Mouse (Mus musculus) thymus, adult 2 months (tissue): ENCODE measurements around the gene Rabl6. TPM values are rescaled to one million over a fixed set of nuclear protein-coding genes. Genes with fewer than 3 reads are reported as not detected.

Source experiments
- DNase-seq: peaks from one replicate; pipeline ENCODE4 v3.0.0; 2021
- H3K27ac ChIP-seq: fragments of 200-500 bp; 2 replicates; pipeline ENCODE4 v1.5.1; 2012; ENCODE audit warnings: low read length, control low read depth; ENCODE audit not compliant: control insufficient read depth, insufficient read depth
- H3K27me3 ChIP-seq: fragments of 200-500 bp; 2 replicates; pipeline ENCODE4 v1.6.1; 2012; ENCODE audit warnings: mild to moderate bottlenecking, low read length, moderate library complexity, mixed read lengths; ENCODE audit not compliant: control insufficient read depth, insufficient read depth
- H3K36me3 ChIP-seq: fragments of 200-500 bp; 2 replicates; pipeline ENCODE4 v1.6.1; 2012; ENCODE audit warnings: mild to moderate bottlenecking, low read length, moderate library complexity; ENCODE audit not compliant: control insufficient read depth, insufficient read depth
- H3K4me1 ChIP-seq: fragments of 200-500 bp; replicated peaks from 2 replicates; pipeline ENCODE4 v1.6.1; 2012; ENCODE audit warnings: low read length; ENCODE audit not compliant: control insufficient read depth, insufficient read depth
- H3K4me3 ChIP-seq: fragments of 200-500 bp; 2 replicates; pipeline ENCODE4 v1.5.1; 2012; ENCODE audit warnings: mild to moderate bottlenecking, low read length, control low read depth, moderate library complexity; ENCODE audit not compliant: control insufficient read depth, insufficient read depth
- CTCF ChIP-seq: fragments of 200-500 bp; IDR thresholded peaks from 2 replicates; pipeline ENCODE4 v1.5.1; 2012; ENCODE audit warnings: mild to moderate bottlenecking, control low read depth, low read length, moderate library complexity, borderline replicate concordance; ENCODE audit not compliant: control insufficient read depth, poor library complexity, insufficient read depth; ENCODE audit errors: extremely low read depth
- POLR2A ChIP-seq: fragments of 200-500 bp; IDR thresholded peaks from 2 replicates; pipeline ENCODE4 v1.6.1; 2012; ENCODE audit warnings: mild to moderate bottlenecking, low read length, control low read depth, moderate library complexity; ENCODE audit not compliant: control insufficient read depth, poor library complexity, insufficient read depth; ENCODE audit errors: extremely low read depth
- WGBS: fragments of 180-500 bp; shearing (Covaris S2); methylation state at CpG from one replicate; pipeline ENCODE4 v1.1.7; 2018; 5-methylcytosine and 5-hydroxymethylcytosine counted together
- polyA plus RNA-seq: library from polyadenylated mRNA; depleted of rRNA; stranded (reverse); fragments of >200 nt; gene quantifications from 2 replicates; pipeline ENCODE4 v1.2.3, GENCODE M21; 2012

Gene Rabl6
- polyA plus RNA-seq, 1 experiment: 83.4 TPM

DNA sequence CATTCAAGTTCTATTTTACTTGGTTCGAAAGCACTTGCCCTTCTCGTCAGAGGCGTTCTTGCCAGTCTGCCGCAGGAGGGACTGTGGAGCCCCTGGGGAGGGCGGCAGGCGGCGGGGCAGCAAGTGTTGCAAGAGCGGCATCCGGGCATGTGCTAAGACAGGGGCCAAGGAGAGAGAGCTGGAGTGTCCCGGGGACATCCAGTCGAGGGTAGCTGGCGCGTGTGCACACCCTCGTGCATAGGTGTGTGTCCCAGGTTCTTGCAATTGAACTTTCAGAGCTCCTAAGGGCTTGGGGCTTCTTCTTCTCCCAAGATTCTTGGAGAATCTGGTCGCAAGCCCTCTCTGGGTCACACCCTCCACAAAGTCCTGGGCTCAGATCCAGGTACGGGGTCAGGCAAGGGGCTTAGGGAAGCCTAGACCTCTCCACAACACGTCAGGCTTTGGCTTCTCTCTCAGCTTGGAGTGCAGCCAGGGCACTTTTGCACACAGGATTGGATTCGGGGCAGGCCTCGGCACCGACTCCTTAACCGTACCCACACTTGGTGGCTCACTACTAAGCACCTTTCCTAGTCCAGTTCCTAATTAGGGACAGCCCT is 32.8 kb downstream of the Rabl6 start:
- WGBS: 20% methylated on average over 21 of the region's 21 CpGs
- peak overlapping the region; percentile 91 for H3K27ac ChIP-seq
- no peak for TF ChIP-seq POLR2A
- TF ChIP-seq CTCF: no peak
- peaks cover 45% of the 10 kb centered on the region for H3K4me1 ChIP-seq
- peak overlapping the region; percentile 54 for H3K4me3 ChIP-seq
- peak; percentile 61 for DNase-seq
- no peaks in the 10 kb centered on the region for H3K36me3 ChIP-seq
- peaks cover 29% of the 10 kb centered on the region for H3K27me3 ChIP-seq

DNA sequence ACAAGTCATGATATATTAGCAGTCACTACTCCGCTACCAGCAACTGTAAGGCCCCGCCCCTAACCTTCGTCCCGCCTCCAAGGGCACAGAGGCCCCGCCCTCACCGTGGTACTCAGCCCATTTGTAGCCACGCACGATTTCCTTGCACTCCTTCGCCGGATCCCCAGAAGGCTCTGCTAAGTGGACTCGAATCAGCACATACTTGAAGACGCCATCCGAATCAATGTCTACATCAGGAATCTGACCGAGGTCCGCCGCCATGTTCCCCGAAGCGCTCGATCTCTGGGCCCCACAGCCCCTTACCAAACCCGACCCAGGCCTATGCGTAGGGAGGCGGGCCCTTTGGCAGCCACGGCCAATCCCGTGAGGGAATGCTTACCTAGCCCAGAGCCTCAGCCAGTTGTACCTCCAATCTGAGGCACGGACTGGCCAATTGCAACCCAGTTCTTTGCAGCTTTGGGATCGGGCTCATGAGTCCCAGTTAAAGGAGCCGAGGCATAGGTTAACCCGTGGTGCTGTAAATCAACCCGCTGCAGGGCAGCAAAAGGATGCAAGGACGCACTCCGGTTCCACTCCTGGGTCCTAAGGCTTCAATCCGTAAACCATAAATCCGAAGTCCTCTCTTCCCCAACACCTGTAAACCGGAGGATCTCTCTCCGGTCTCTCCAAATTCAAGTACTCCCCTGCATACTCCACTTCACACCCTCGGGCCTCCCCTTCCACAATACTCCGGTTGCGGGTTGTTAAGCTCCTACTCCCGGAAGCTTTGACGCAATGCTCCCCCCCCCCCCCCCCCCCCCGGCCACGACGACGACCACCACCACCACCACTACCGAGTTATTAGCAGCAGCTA is 33.5 kb downstream of the Rabl6 start, which contains the start of the genes Mamdc4 and Phpt1:
Gene Mamdc4 (minus strand): TSS at position 267 of the 853 bp plus-strand sequence.
Gene Phpt1 (minus strand): TSS at position 646 of the 853 bp plus-strand sequence.
- peak; percentile 97 for DNase-seq
- no peak; the same call in none of the 2 replicates for TF ChIP-seq POLR2A
- 0 out of 2 replicates have a peak, but pooled peaks have one; percentile 63 for TF ChIP-seq CTCF
- Histone ChIP-seq H3K4me1 (peaks cover 41% of the 10 kb centered on the region), H3K36me3 (no peaks in the 10 kb centered on the region), H3K27ac (peak within 1 kb of the TSS; percentile 91), H3K4me3 (peak within 1 kb of the TSS; percentile 80), H3K27me3 (peaks cover 27% of the 10 kb centered on the region)
- under 1% methylated on average over 45 of the region's 45 CpGs for WGBS

GRCm38 (mm10) chr2:25574136-25574535 is 34.2 kb downstream of the Rabl6 start:
- no peak for TF ChIP-seq POLR2A
- no peak for TF ChIP-seq CTCF
- Histone ChIP-seq H3K27ac (no peak overlapping the region), H3K4me1 (peaks cover 34% of the 10 kb centered on the region), H3K4me3 (peak overlapping the region; percentile 80), H3K27me3 (peaks cover 21% of the 10 kb centered on the region), H3K36me3 (no peaks in the 10 kb centered on the region)
- 24% methylated on average over 11 of the region's 11 CpGs for WGBS
- DNase-seq: peak; percentile 16

- H3K4me3 ChIP-seq: no peak overlapping the region
- H3K36me3 ChIP-seq: no peaks in the 10 kb centered on the region
- DNase-seq: no peak
- H3K4me1 ChIP-seq: peaks cover 27% of the 10 kb centered on the region
- H3K27me3 ChIP-seq: peaks cover 11% of the 10 kb centered on the region; the same call in 1 of the 2 replicates
- WGBS: 93% methylated on average over 2 of the region's 2 CpGs
- no peak for TF ChIP-seq CTCF
- no peak for TF ChIP-seq POLR2A
- no peak overlapping the region for H3K27ac ChIP-seq
These were observed 35.3 kb downstream of the Rabl6 start for GRCm38 (mm10) chr2:25573068-25573467.

DNA sequence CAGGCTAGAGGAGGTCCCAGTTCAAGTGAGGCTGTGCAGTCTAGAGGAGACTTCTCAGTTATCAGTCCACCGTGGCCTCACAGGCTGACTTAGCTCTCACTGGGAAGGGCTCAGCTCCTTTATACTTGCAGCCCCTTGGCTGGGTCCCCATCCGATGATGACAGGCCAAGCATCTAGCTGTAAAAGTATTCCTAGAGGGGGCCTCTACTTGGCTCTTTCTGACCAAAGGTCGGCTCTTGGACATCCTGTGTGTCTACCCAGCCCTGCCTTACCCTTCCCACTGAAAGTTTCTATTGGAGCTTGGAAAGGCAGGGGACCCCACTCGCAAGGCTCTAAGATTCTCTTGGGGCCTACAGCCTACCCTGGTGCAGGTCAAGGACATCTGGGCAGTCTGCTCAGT is 37.1 kb downstream of the Rabl6 start:
- no peaks in the 10 kb centered on the region for H3K27me3 ChIP-seq
- no peaks in the 10 kb centered on the region for H3K36me3 ChIP-seq
- WGBS: 96% methylated on average over 4 of the region's 4 CpGs
- H3K4me3 ChIP-seq: no peak overlapping the region
- H3K27ac ChIP-seq: no peak overlapping the region
- no peak for DNase-seq
- TF ChIP-seq POLR2A (no peak), CTCF (no peak)
- peaks cover 16% of the 10 kb centered on the region for H3K4me1 ChIP-seq

DNA sequence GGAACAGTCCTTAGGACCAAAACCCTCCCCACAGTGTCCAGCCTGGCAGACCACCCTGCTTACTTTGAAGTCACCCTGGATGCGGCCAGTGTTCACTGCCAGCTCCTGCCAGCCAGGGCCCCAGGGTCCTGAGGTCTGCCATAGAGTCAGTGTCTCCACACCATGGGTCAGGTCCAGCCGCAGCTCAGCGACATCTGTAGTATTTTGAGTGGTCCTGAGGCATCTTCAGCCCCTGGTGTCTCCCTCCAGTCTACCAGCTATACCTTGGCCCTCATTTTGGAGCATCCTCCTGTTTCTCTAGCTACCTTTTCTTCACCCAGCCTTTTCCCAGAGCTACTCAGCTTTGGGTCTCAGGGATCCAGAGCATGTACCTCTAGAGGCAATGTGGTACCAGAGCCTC is 39.0 kb downstream of the Rabl6 start:
- Histone ChIP-seq H3K4me1 (peaks cover 7% of the 10 kb centered on the region), H3K27me3 (no peaks in the 10 kb centered on the region), H3K4me3 (no peak overlapping the region), H3K36me3 (peaks cover 5% of the 10 kb centered on the region), H3K27ac (no peak overlapping the region)
- no peak for DNase-seq
- 95% methylated on average over 3 of the region's 3 CpGs for WGBS
- TF ChIP-seq CTCF: no peak
- TF ChIP-seq POLR2A: no peak
